Mouse (Mus musculus): Measurements from ENCODE around the gene Il2. TPM values are rescaled to one million over a fixed set of nuclear protein-coding genes. Genes with fewer than 3 reads are reported as not detected.

The Il2 gene
- 0.36 TPM for polyA plus RNA-seq (2017; shearing (Covaris generic))

DNA sequence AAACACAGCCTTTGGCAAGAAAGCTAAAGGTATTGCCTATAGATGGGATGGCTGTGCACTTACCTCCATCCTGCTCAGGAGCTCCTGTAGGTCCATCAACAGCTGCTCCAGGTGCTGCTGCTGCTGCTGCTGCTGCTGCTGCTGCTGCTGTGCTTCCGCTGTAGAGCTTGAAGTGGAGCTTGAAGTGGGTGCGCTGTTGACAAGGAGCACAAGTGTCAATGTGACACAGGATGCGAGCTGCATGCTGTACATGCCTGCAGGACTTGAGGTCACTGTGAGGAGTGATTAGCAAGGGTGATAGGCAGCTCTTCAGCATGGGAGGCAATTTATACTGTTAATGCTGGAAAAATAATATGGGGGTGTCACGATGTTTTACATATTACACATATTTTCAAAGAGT, at the start of gene Il2:
Il2 (minus strand) TSS at position 305 of the 400 bp plus-strand sequence.

Other genes with a start within 250 kb of the Il2 start
- not detected for gene Adad1, start 62.4 kb downstream of the Il2 start, polyA plus RNA-seq (2017; shearing (Covaris generic))
- gene Il21, start 106.7 kb upstream of the Il2 start, polyA plus RNA-seq (2017; shearing (Covaris generic)): not detected
- 1.2 TPM for gene Bbs12, start 186.6 kb upstream of the Il2 start, polyA plus RNA-seq (2017; shearing (Covaris generic))
- gene Cetn4, start 186.7 kb upstream of the Il2 start, polyA plus RNA-seq (2017; shearing (Covaris generic)): not detected
- 0.61 TPM for gene Fgf2, start 222.4 kb upstream of the Il2 start, polyA plus RNA-seq (2017; shearing (Covaris generic))